Mouse (Mus musculus) right cerebral cortex, postnatal 36 days (tissue): ENCODE results near the gene Bnc2.
A peak's percentile ranks its signal among the peaks of the same experiment; 100 is the strongest.

ENCODE experiments used
- DNase-seq, 2 experiments: peaks; one replicate each; pipeline ENCODE4 v3.0.0; 2022; ENCODE audit warnings: low spot score in 2 of 2, mixed read lengths in 1 of 2

Bnc2 gene

GRCm38 (mm10) chr4:84431677-84432515 is 243.2 kb downstream of the Bnc2 start:
- DNase-seq, result no peak

GRCm38 (mm10) chr4:84427955-84428354 is 247.1 kb downstream of the Bnc2 start:
- no peak for DNase-seq

GRCm38 (mm10) chr4:84411431-84411830 is 263.6 kb downstream of the Bnc2 start:
- no peak for DNase-seq

GRCm38 (mm10) chr4:84407328-84408028 is 267.6 kb downstream of the Bnc2 start:
- no peak for DNase-seq

GRCm38 (mm10) chr4:84403356-84404145 is 271.5 kb downstream of the Bnc2 start:
- DNase-seq, result no peak

- peak in 1 of 2 experiments; percentile 22 for DNase-seq
These were observed 286.1 kb downstream of the Bnc2 start for GRCm38 (mm10) chr4:84388991-84389390.

GRCm38 (mm10) chr4:84385156-84385555 is 289.9 kb downstream of the Bnc2 start:
- DNase-seq, result no peak

GRCm38 (mm10) chr4:84379289-84379688 is 295.8 kb downstream of the Bnc2 start:
- no peak for DNase-seq

- no peak for DNase-seq
These were observed 297.6 kb downstream of the Bnc2 start for GRCm38 (mm10) chr4:84377513-84377912.

GRCm38 (mm10) chr4:84362337-84362823 is 312.7 kb downstream of the Bnc2 start:
- DNase-seq, result no peak

GRCm38 (mm10) chr4:84361165-84361564 is 313.9 kb downstream of the Bnc2 start:
- DNase-seq, result no peak

- no peak for DNase-seq
These were observed 315.1 kb downstream of the Bnc2 start for GRCm38 (mm10) chr4:84359996-84360395.

- DNase-seq, result no peak
These were observed 316.9 kb downstream of the Bnc2 start for GRCm38 (mm10) chr4:84358204-84358603.

- DNase-seq, result no peak
These were observed 317.7 kb downstream of the Bnc2 start for GRCm38 (mm10) chr4:84357382-84357781.

- no peak for DNase-seq
These were observed 318.5 kb downstream of the Bnc2 start for GRCm38 (mm10) chr4:84356468-84357153.

GRCm38 (mm10) chr4:84352656-84353055 is 322.4 kb downstream of the Bnc2 start:
- DNase-seq, result no peak

- no peak for DNase-seq
These were observed 325.5 kb downstream of the Bnc2 start for GRCm38 (mm10) chr4:84349536-84349935.

GRCm38 (mm10) chr4:84339172-84339571 is 335.9 kb downstream of the Bnc2 start:
- no peak for DNase-seq

- no peak for DNase-seq
These were observed 343.1 kb downstream of the Bnc2 start for GRCm38 (mm10) chr4:84331995-84332394.

GRCm38 (mm10) chr4:84331450-84331849 is 343.6 kb downstream of the Bnc2 start:
- no peak for DNase-seq

GRCm38 (mm10) chr4:84330509-84330908 is 344.6 kb downstream of the Bnc2 start:
- DNase-seq, result no peak
